Mouse (Mus musculus) limb, embryonic 14.5 days (tissue): ENCODE results near the gene Tshz2. TPM values are rescaled to one million over a fixed set of nuclear protein-coding genes. Genes with fewer than 3 reads are reported as not detected.

ENCODE experiments used
- ATAC-seq: fragments of 200-750 bp; cut with Nextera tagmentation; 2 replicates; pipeline ENCODE4 v1.8.0; 2017; ENCODE audit warnings: low read depth, moderate number of reproducible peaks, moderate TSS enrichment; ENCODE audit not compliant: low FRiP score
- DNase-seq: peaks from one replicate; pipeline ENCODE4 v3.0.0-alpha.2; 2015; ENCODE audit warnings: low spot score
- H3K27ac ChIP-seq: fragments of 300-500 bp; sonication (generic); replicated peaks from 2 replicates; pipeline ENCODE4 v1.5.1; 2014; ENCODE audit warnings: low read depth, mild to moderate bottlenecking, low read length, moderate library complexity, mixed read lengths
- H3K27me3 ChIP-seq: fragments of 300-500 bp; sonication (generic); 2 replicates; pipeline ENCODE4 v1.6.1; 2014; ENCODE audit warnings: low read length, mixed read lengths; ENCODE audit not compliant: control insufficient read depth, insufficient read depth
- H3K36me3 ChIP-seq: fragments of 300-500 bp; sonication (generic); 2 replicates; pipeline ENCODE4 v1.6.1; 2014; ENCODE audit warnings: mild to moderate bottlenecking, low read length, moderate library complexity, mixed read lengths; ENCODE audit not compliant: control insufficient read depth, insufficient read depth
- H3K4me1 ChIP-seq: fragments of 300-500 bp; sonication (generic); 2 replicates; pipeline ENCODE4 v1.6.1; 2014; ENCODE audit warnings: antibody characterized with exemption, low read length, mixed read lengths; ENCODE audit not compliant: control insufficient read depth, insufficient read depth
- H3K4me2 ChIP-seq: fragments of 300-500 bp; sonication (generic); replicated peaks from 2 replicates; pipeline ENCODE4 v1.6.1; 2014; ENCODE audit warnings: low read depth, mild to moderate bottlenecking, low read length, moderate library complexity; ENCODE audit not compliant: severe bottlenecking
- H3K4me3 ChIP-seq: fragments of 300-500 bp; sonication (generic); replicated peaks from 2 replicates; pipeline ENCODE4 v1.5.1; 2014; ENCODE audit warnings: low read length
- H3K9ac ChIP-seq: fragments of 300-500 bp; sonication (generic); 2 replicates; pipeline ENCODE4 v1.6.1; 2014; ENCODE audit warnings: mild to moderate bottlenecking, low read depth, low read length, moderate library complexity; ENCODE audit not compliant: severe bottlenecking
- H3K9me3 ChIP-seq: fragments of 300-500 bp; sonication (generic); 2 replicates; pipeline ENCODE4 v1.6.1; 2016; ENCODE audit warnings: low read length; ENCODE audit not compliant: control insufficient read depth
- POLR2A ChIP-seq: fragments of 200-500 bp; IDR thresholded peaks from 2 replicates; pipeline ENCODE4 v1.8.0; 2012; ENCODE audit warnings: inconsistent platforms, mild to moderate bottlenecking, moderate library complexity, borderline replicate concordance; ENCODE audit not compliant: insufficient read depth, insufficient read length; ENCODE audit errors: extremely low read depth
- WGBS: fragments of 180-500 bp; shearing (Covaris S2); extraction: QIAGEN DNeasy Blood & Tissue Kit; methylation state at CpG from one replicate; pipeline ENCODE4 v1.1.7; 2014; 5-methylcytosine and 5-hydroxymethylcytosine counted together
- polyA plus RNA-seq, 2 experiments: library from polyadenylated mRNA; depleted of rRNA in 1 of 2; stranded (reverse) in 1 of 2; unstranded in 1 of 2; fragments of >200 nt; fragmentation: Nextera tagmentation in 1 of 2; extraction: Ambion mirVana in 1 of 2; gene quantifications; 2 replicates each; pipeline versions ENCODE4 v1.2.1 to v1.2.3; 2012 to 2014

Gene Tshz2
- polyA plus RNA-seq, 2 experiments = 7.3 to 29.2 TPM

GRCm38 (mm10) chr2:169728651-169729280 lies 96.0 kb downstream of the Tshz2 start:
- Histone ChIP-seq H3K36me3 (no peaks in the 10 kb centered on the region), H3K4me3 (no peak overlapping the region), H3K27ac (no peak overlapping the region), H3K4me2 (no peak overlapping the region), H3K9me3 (no peaks in the 10 kb centered on the region), H3K9ac (no peak overlapping the region), H3K27me3 (no peaks in the 10 kb centered on the region), H3K4me1 (peaks cover 11% of the 10 kb centered on the region)
- TF ChIP-seq POLR2A = no peak
- WGBS = 47% methylated on average over 16 of the region's 16 CpGs
- ATAC-seq = no peak
- no peak for DNase-seq

- H3K4me3 ChIP-seq = no peak overlapping the region
- no peak overlapping the region for H3K27ac ChIP-seq
- no peak for DNase-seq
- 81% methylated on average over 7 of the region's 7 CpGs for WGBS
- no peak overlapping the region for H3K4me2 ChIP-seq
- H3K36me3 ChIP-seq = no peaks in the 10 kb centered on the region
- H3K4me1 ChIP-seq = peaks cover 4% of the 10 kb centered on the region
- H3K27me3 ChIP-seq = no peaks in the 10 kb centered on the region
- no peaks in the 10 kb centered on the region for H3K9me3 ChIP-seq
- H3K9ac ChIP-seq = no peak overlapping the region
- no peak for TF ChIP-seq POLR2A
- ATAC-seq = no peak
Measured at GRCm38 (mm10) chr2:169730551-169730996, 97.8 kb downstream of the Tshz2 start.

- Histone ChIP-seq H3K4me2 (no peak overlapping the region), H3K9me3 (no peaks in the 10 kb centered on the region), H3K9ac (no peak overlapping the region), H3K36me3 (no peaks in the 10 kb centered on the region), H3K27ac (no peak overlapping the region), H3K4me3 (no peak overlapping the region), H3K4me1 (peaks cover 4% of the 10 kb centered on the region), H3K27me3 (no peaks in the 10 kb centered on the region)
- 78% methylated on average over 7 of the region's 7 CpGs for WGBS
- DNase-seq = no peak
- TF ChIP-seq POLR2A = no peak
- no peak for ATAC-seq
Measured at GRCm38 (mm10) chr2:169734053-169734452, 101.2 kb downstream of the Tshz2 start.

GRCm38 (mm10) chr2:169735475-169736406 lies 102.9 kb downstream of the Tshz2 start:
- Histone ChIP-seq H3K9ac (no peak overlapping the region), H3K4me3 (no peak overlapping the region), H3K27me3 (no peaks in the 10 kb centered on the region), H3K4me2 (no peak overlapping the region), H3K27ac (no peak overlapping the region), H3K36me3 (no peaks in the 10 kb centered on the region), H3K4me1 (peaks cover 3% of the 10 kb centered on the region), H3K9me3 (no peaks in the 10 kb centered on the region)
- DNase-seq (no peak), ATAC-seq (no peak)
- WGBS = 70% methylated on average over 26 of the region's 26 CpGs
- no peak for TF ChIP-seq POLR2A

- Histone ChIP-seq H3K27ac (no peak overlapping the region), H3K4me1 (peaks cover 3% of the 10 kb centered on the region), H3K4me2 (no peak overlapping the region), H3K4me3 (no peak overlapping the region), H3K9ac (no peak overlapping the region), H3K36me3 (no peaks in the 10 kb centered on the region), H3K27me3 (no peaks in the 10 kb centered on the region), H3K9me3 (no peaks in the 10 kb centered on the region)
- 57% methylated on average over 10 of the region's 10 CpGs for WGBS
- no peak for TF ChIP-seq POLR2A
- no peak for DNase-seq
- no peak for ATAC-seq
Measured at GRCm38 (mm10) chr2:169740996-169741395, 108.2 kb downstream of the Tshz2 start.
